Mouse (Mus musculus) inflammation-experienced regulatory T-cells, adult 6 months (primary cell): ENCODE data around the gene Rasal1. TPM values are rescaled to one million over a fixed set of nuclear protein-coding genes. Genes with fewer than 3 reads are reported as not detected.

Experiments used
- ATAC-seq: one replicate; pipeline ENCODE4 v1.8.0; 2017
- polyA plus RNA-seq, 3 experiments: library from polyadenylated mRNA; unstranded; fragments of 100-300 nt; shearing (Covaris generic); gene quantifications; one replicate each; pipeline ENCODE4 v1.2.1; 2017

Gene Rasal1
- polyA plus RNA-seq, 3 experiments from 2014 or later = 6.8 to 9.7 (median 6.8) TPM

GRCm38 (mm10) chr5:120656281-120656751 lies 7.7 kb downstream of the Rasal1 start:
- ATAC-seq = no peak

- ATAC-seq = no peak
These were observed 12.2 kb downstream of the Rasal1 start for GRCm38 (mm10) chr5:120660816-120661215.

DNA sequence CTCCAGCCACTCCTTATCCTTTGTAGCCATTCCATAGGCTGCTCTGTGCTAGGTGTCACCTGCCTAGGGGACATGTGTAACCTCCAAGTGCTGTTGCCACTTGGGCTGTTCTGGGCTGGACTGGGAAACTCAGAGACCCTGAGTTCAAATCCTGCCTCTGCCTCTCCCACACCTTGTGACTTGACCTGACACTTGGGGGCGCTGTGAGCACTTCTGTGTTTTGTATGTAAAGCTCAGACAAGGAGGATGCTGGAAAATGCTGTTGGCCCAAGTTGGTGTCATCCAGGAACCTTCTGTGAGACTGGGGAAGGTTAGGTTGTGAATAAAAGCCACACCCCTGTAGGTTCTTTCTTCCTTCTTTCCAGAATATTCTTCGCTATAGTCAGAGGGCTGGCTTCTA lies 16.3 kb downstream of the Rasal1 start:
- no peak for ATAC-seq

DNA sequence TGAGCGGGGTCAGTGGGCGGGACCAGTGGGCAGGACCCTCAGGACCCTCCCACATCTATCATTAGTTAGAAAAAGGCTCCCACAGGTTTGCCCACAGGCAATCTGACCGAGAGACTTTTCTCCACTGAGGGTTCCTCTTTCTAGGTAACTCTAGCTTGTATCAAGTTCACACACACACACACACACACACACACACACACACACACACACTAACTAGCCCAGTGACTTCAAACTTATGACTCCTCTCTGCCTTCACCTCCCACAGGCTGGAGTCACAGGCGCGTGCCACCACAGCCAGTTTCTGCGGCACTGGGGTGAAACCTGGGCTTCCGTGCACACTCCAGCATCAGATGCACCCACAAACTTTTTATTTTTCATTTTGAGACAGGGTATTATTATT lies 20.1 kb downstream of the Rasal1 start:
- ATAC-seq = no peak

GRCm38 (mm10) chr5:120670132-120670531 lies 21.5 kb downstream of the Rasal1 start:
- no peak for ATAC-seq

DNA sequence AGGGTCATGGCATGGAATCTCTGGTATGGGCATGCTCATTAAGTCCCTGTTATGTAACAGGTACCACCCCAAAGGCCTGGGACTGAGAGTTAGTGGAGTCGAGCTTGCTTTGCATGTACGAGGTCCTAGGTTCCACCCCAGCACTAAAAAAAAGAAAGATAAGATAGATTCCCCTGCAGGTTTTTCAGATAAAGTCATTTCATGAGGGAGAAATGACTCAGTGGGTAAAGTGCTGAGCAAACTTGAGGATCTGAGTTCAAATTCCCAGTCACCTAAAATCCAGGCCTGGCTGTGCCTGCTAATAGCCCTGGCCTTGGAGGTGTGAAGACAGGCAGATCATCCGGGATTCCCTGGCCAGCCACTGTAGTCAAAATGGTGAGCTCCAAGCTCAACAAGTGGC lies 23.3 kb downstream of the Rasal1 start:
- no peak for ATAC-seq

GRCm38 (mm10) chr5:120673626-120674025 lies 25.0 kb downstream of the Rasal1 start:
- ATAC-seq = peak; percentile 44

- ATAC-seq = no peak
These were observed 25.9 kb downstream of the Rasal1 start for GRCm38 (mm10) chr5:120674229-120675145.

GRCm38 (mm10) chr5:120677516-120677915 lies 28.9 kb downstream of the Rasal1 start:
- peak; percentile 51 for ATAC-seq

GRCm38 (mm10) chr5:120679676-120680555 lies 31.3 kb downstream of the Rasal1 start:
- ATAC-seq = peak; percentile 21

GRCm38 (mm10) chr5:120680918-120681317 lies 32.3 kb downstream of the Rasal1 start:
- ATAC-seq = no peak

DNA sequence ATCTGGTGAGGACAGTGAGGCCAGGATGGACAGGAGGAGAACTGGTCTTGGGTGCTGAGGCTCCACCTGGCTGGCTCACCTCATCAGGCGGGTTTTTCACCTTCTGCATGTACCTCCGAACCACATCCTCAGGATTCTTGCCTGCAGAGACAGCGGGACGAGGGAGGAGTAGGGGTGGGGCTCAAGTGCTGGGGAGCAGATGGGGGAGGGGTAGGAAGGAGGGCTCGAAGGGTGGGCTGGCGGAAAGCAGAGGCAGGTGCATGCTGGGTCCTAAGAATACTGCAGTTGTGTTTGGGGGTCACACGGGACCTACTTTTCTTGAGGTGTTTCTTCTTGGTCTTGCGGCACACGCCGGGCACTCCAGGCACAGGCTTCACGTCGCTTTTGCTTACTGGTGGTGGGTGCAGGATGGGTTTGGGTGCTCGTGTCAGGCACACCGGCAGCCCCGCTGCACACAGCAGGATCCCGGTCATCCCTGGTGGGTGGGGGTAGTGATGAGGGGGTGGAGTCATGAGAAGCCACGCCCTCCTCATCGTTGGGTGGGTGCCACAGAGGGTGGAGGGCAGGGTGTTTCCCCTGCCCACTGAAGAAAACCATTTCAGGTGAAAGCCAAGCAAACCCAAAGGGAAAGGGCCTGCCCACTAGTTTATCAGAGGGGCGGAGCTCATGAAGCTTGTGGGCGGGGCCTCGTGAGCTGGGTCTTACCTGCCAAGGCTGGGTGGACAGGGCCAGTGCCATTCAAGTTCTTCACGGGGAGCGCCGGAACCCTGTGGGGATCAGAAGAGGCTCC lies 34.6 kb downstream of the Rasal1 start:
- no peak for ATAC-seq

DNA sequence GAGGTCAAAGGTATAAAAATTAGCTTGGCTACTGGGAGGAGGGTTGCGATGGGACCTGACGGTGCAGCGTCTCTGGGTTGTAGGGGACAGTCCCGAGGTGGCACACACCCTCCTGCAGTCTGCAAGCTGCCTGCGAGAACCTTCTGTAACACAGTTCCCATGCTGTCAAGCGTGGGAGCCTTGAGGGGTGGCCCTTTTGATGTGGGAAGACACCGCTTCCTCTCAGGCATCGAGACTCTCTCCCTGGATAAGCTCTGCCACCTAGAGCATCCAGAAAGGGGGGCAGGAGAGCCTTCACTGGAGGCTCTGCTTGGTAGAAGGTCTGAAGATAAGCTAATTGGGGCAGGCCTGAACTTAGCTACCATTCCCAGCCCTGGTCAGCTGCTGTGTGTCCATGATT lies 37.1 kb downstream of the Rasal1 start:
- ATAC-seq = peak; percentile 89

DNA sequence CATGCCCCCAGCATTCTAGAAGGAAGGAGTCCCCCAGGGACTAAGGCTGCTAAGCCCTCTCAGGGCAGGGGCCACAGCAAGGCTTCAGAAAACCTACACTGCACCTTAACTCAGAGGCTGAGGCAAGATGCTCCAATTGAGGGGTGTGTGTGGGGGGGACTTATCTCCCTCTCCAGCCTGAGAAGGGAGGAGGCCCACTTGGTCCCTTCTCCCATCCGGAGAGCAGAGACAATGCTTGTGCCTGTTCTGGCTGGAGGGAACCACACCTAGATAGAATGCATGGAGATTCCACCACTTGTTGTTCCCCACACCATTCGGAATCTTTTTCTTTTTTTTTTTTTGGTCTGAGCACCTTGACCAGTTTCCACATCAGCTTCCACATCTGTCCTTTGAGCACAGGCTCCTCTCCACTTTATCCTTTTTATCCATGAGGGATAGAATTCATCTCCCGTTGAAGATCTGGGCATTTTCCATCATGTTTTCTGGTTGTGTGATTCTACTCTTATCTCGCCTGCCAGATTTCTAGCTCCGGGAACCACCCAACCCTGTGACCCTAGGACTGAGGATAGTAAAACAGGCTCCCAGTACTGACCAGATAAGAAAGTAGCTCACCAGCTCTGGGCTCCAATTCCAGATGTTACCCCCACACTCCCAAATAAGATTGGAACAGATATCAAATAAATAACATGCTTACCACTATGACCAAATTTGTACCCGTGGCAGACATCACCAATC lies 38.3 kb downstream of the Rasal1 start:
- ATAC-seq = no peak

- ATAC-seq = no peak
These were observed 38.9 kb downstream of the Rasal1 start for GRCm38 (mm10) chr5:120687484-120687851.

DNA sequence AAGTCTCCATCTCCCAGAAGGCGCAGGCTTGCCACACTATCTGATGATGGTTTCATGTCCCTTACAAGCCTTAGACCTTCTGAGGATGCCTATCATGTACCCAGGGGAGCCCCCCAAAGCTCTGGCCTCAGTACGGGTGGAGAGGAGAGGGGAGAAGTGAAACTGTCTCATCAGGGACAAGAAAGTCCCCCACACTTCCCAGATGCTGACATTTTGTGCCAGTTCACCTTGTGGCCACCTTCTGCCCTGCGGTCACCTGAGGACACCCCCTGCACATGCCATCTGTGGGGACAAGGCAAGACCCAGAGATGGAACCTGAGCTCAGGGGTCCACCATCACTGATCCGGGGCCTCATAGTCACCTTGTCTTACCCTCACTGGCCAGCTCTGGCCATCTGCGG lies 39.3 kb downstream of the Rasal1 start:
- ATAC-seq = no peak

DNA sequence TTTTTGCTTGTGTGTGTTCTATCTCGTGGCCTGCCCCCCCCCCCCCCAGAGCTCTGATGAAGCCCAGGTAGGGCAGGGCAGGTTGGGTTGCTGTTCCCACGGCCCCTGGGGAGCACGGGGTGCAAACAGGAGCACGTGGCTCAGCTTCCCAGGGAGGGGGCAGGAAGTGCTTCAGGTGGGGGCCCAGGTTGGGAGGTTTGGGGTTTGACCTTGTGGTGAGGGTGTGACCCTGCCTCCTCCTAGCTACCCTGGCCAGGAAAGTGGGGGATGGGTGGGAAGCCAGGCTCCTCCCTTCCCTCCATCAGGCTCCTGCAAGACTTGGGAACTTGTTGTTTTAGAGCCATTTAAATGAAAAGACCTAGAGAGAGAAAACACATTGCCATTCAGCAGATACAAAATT lies 39.8 kb downstream of the Rasal1 start:
- ATAC-seq = peak; percentile 33

- ATAC-seq = no peak
These were observed 41.8 kb downstream of the Rasal1 start for GRCm38 (mm10) chr5:120690417-120690816.

- ATAC-seq = no peak
These were observed 43.4 kb downstream of the Rasal1 start for GRCm38 (mm10) chr5:120692034-120692433.

GRCm38 (mm10) chr5:120693931-120694694 lies 45.5 kb downstream of the Rasal1 start:
- no peak for ATAC-seq

- no peak for ATAC-seq
These were observed 46.1 kb downstream of the Rasal1 start for GRCm38 (mm10) chr5:120694695-120695074.
